Mouse (Mus musculus): Measurements from ENCODE around the gene Mindy4.

Gene Mindy4

GRCm38 (mm10) chr6:55335989-55336514, 132.9 kb downstream of the Mindy4 start, which contains the start of gene Aqp1:
TSS of gene Aqp1 (plus strand) at chr6:55336432.
- no peak for ATAC-seq (ENCODE audit: insufficient number of reproducible peaks, low FRiP score, low TSS enrichment)

GRCm38 (mm10) chr6:55337242-55337641, 134.1 kb downstream of the Mindy4 start:
- no peak for ATAC-seq (ENCODE audit: insufficient number of reproducible peaks, low FRiP score, low TSS enrichment)

DNA sequence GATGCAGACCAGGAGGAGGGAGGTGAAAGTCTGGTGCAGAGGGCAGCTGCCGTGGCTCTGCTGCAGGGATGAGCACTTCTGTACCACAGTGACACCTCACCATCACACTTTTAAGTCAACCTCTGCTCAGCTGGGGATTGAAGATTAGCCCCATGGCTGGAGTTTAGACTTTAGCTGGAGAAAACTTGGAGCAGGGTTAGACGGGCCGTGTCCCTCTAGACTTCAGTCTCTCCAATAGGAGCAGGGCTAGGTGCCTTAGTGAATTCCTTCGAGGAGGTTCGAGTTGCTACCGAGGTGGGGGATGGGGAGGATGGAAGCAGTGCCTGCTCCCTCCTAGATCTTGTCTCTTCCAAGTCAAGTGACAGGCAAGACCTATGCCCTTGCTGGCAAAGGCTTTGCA, 134.9 kb downstream of the Mindy4 start:
- ATAC-seq (ENCODE audit: insufficient number of reproducible peaks, low FRiP score, low TSS enrichment), result no peak

- no peak for ATAC-seq (ENCODE audit: insufficient number of reproducible peaks, low FRiP score, low TSS enrichment)
These were observed 136.0 kb downstream of the Mindy4 start for GRCm38 (mm10) chr6:55338934-55339825.

- ATAC-seq (ENCODE audit: insufficient number of reproducible peaks, low FRiP score, low TSS enrichment), result no peak
These were observed 138.5 kb downstream of the Mindy4 start for GRCm38 (mm10) chr6:55341688-55342087.

DNA sequence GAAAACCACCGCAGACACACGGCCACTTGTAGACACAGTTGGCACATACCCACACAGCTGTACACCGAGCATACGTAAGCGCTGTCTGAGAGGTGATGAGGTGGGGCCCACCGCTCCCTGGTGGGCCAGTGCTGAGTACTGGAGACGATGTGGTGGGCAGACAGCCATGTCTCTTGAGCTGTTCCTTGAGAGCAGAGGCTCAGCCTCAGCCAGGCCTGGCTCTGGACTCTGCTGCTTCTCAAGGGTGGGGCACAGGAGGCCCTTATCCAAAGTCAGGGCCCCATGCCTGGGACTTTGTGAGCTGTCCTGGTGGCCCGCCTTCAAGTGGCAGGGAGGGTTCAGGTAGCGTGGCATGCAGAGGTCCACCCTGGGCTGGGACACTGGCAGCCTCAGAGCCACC, 139.1 kb downstream of the Mindy4 start:
- ATAC-seq (ENCODE audit: insufficient number of reproducible peaks, low FRiP score, low TSS enrichment), result no peak

GRCm38 (mm10) chr6:55343446-55343845, 140.3 kb downstream of the Mindy4 start:
- ATAC-seq (ENCODE audit: insufficient number of reproducible peaks, low FRiP score, low TSS enrichment), result no peak

GRCm38 (mm10) chr6:55344291-55345016, 141.3 kb downstream of the Mindy4 start:
- no peak for ATAC-seq (ENCODE audit: insufficient number of reproducible peaks, low FRiP score, low TSS enrichment)

DNA sequence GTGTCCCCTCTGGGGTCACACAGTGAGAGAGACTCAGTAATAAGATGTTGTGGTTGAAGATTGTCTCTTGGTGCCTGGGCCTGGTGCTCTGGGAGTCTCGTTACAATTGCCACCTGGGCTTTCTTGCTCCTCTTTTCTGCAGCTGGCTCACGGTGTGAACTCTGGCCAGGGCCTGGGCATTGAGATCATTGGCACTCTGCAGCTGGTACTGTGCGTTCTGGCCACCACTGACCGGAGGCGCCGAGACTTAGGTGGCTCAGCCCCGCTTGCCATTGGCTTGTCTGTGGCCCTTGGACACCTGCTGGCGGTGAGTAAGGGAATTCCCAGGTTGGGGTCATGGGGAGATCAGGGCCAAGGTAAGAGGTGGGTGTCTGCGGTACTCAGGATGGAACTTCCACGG, 142.1 kb downstream of the Mindy4 start:
- no peak for ATAC-seq (ENCODE audit: insufficient number of reproducible peaks, low FRiP score, low TSS enrichment)

DNA sequence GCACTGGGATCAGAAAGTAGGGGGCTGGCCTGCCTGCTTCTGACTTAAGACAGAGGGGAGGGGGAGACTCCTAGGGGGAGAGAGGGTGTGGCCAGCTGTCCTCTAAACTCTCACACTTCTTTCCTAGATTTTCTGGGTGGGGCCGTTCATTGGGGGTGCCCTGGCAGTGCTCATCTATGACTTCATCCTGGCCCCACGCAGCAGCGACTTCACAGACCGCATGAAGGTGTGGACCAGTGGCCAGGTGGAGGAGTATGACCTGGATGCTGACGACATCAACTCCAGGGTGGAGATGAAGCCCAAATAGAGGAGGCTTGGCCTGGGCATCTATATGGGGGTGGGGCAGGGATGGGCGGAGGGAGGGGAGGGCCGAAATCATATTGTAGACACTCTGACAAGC, 143.3 kb downstream of the Mindy4 start:
- no peak for ATAC-seq (ENCODE audit: insufficient number of reproducible peaks, low FRiP score, low TSS enrichment)

- no peak for ATAC-seq (ENCODE audit: insufficient number of reproducible peaks, low FRiP score, low TSS enrichment)
These were observed 144.8 kb downstream of the Mindy4 start for GRCm38 (mm10) chr6:55347711-55348571.

DNA sequence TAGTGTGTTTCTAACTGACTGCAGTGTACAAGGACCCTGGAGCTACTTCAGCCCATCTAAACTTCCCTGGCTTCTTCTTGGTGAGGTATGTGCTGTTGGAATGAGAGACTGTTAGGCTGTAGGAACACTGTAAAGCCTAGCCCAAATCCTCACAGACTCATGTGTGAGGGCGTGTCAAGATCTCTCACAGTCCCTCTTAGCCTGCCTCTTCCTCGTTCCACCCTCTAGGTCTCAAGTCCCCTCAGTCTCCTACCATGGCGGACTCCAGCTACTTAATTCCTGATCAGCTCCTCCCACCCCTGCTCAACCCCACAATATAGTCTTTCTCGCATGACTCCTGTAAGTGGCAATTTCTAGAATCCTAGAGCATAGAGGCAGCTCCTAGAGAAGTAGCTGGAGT, 146.0 kb downstream of the Mindy4 start:
- ATAC-seq (ENCODE audit: insufficient number of reproducible peaks, low FRiP score, low TSS enrichment), result no peak

DNA sequence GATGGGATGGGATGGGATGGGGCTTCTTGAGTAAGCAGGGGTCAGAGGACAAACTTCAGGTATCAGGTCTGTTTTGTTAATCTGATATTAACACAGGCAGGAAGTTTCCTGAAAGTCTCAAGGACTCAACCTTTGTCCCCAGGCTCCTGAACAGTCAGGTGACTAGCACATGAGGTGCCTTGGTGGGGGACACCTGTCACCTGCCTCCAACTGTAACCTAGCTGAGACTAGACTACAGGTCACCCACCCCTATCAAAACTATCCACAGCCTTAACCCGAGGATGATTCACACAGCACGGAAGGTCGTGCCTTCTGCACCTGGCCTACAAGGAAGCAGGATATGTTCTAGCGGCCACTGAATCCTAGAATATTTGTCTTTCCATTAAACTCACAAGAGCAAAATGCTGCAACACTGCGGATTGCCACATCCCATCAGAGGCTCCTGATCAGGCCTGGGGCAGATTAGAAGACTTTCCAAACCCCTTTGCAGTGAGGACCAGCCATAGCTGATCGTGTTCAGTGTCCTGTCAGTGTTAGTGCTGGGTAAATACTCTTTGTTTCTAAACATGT, 147.3 kb downstream of the Mindy4 start:
- ATAC-seq (ENCODE audit: insufficient number of reproducible peaks, low FRiP score, low TSS enrichment), result no peak

DNA sequence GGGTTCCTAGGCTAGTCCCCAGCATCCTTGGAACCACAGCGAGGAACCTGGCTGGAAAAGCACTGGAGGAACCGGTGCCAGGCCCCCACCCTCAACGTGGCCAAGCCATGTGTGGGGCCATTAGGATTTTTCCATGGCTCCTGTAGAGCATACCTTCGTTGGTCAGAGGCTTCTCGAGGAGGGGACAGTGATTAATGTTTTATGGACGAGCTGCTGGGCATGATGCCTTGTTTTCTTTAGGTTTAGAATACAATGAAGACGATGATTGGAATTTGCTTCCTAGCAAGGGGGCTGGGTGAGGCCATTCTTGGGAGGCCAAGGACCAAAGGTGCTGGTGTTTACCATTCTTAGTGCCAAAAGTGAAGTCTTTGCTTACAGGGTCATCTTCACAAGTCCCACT, 148.5 kb downstream of the Mindy4 start:
- ATAC-seq (ENCODE audit: insufficient number of reproducible peaks, low FRiP score, low TSS enrichment), result no peak

DNA sequence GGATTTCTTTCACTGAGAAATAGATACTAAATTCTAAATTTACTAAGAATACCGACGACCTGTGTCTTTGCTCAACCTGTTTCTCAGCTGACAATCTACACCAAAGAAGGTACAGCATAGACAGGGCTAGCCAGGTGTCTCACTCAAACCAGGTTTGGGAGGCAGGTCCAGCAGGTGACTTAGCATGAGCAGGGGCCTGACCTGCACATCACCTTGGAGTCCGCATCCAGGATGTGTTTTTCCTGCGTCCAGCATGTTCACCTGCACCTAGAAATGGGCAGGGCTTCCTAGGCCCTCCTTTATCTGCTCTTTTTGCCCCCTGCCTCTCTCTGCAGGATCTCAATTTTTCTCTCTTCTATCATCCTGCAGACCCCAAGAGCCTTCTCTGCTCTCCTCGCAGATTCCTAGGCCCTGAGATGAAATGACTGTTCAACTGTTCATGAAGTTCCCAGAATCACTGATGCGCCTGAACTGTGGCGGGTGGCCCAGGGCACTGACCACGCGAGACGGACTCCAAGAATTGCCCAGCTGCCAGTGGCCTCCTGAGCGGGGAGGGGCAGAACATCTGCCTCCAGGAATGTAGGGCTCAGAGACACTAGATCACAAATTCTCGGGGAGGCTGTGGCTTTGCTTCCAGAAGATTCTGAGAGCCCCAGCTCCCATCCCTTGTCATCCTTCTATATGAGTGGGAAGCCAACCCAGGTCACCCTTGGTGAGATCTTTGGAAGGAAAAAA, 150.7 kb downstream of the Mindy4 start:
- no peak for ATAC-seq (ENCODE audit: insufficient number of reproducible peaks, low FRiP score, low TSS enrichment)

- ATAC-seq (ENCODE audit: insufficient number of reproducible peaks, low FRiP score, low TSS enrichment), result no peak
These were observed 151.4 kb downstream of the Mindy4 start for GRCm38 (mm10) chr6:55354456-55355117.

GRCm38 (mm10) chr6:55355575-55355974, 152.4 kb downstream of the Mindy4 start:
- no peak for ATAC-seq (ENCODE audit: insufficient number of reproducible peaks, low FRiP score, low TSS enrichment)

DNA sequence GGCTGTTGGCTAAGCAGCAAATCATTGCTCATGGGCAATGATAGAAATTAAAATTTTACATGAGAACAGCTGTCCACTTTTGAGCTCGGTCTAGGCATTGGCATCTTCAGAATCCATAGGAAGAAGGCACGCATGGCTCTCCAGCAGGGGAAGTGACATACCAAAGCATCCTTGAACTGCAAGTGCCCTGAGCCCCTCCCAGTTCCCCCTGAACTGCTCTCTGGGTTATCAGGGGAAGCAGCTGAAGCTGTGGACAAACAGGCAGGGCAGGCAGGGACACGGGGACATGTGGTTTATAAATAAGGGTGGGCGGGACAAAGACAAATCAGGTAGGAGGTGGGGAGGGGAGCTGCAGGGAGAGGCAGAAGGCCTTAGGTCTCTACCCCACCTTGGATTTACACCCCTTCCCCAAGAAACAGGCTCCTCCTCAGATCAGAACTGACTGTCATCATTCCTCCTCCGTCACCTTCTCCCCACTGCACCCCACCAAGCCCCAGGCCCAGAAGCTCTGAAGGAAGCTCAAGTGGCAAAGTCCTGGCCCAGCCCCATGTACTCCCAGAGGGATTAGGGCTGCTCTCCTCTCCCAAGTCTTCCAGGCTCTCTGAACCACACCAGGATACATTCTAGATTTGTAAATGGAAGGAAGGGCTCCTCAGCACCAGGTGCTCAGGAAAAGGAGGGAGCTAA, 153.0 kb downstream of the Mindy4 start:
- no peak for ATAC-seq (ENCODE audit: insufficient number of reproducible peaks, low FRiP score, low TSS enrichment)

Data from cerebellum, adult (tissue).